Mouse (Mus musculus): ENCODE data around the gene Ank2. TPM values are rescaled to one million over a fixed set of nuclear protein-coding genes. Genes with fewer than 3 reads are reported as not detected.

The Ank2 gene
- polyA plus RNA-seq, 1 experiment from 2014 or later = 27.6 TPM

DNA sequence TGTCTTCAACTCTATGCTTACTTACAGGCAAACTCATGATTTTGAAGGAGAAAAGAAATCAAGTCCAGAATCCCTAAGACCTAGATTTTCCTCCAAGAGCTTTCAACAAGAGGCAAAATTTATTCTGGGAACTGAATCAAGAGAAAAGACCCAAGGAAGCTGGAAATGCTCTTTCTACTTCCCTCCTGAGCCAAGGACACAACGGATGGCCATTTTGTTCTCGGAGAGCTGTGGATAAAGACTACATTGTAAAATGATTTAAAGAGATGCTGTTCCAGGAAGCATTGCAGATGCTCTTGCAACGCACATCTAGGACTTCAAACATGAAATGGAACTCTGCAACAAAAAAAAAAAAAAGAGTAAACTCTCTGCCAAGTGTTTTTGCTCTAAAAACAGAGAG, 481.6 kb downstream of the Ank2 start:
- Histone ChIP-seq H3K27me3 (no peaks in the 10 kb centered on the region), H3K9ac (replicated peaks) (no peak overlapping the region), H3K27ac (no peak overlapping the region), H3K4me3 (replicated peaks) (no peak overlapping the region), H3K4me1 (replicated peaks) (peaks cover 10% of the 10 kb centered on the region; the same call in 1 of the 2 replicates), H3K4me2 (no peak overlapping the region), H3K36me3 (peaks cover 5% of the 10 kb centered on the region), H3K9me3 (no peaks in the 10 kb centered on the region)
- WGBS = 75% methylated on average over 3 of the region's 3 CpGs
- no peak for ATAC-seq (ENCODE audit: insufficient number of reproducible peaks, insufficient read depth, low FRiP score, low TSS enrichment, low read depth)

DNA sequence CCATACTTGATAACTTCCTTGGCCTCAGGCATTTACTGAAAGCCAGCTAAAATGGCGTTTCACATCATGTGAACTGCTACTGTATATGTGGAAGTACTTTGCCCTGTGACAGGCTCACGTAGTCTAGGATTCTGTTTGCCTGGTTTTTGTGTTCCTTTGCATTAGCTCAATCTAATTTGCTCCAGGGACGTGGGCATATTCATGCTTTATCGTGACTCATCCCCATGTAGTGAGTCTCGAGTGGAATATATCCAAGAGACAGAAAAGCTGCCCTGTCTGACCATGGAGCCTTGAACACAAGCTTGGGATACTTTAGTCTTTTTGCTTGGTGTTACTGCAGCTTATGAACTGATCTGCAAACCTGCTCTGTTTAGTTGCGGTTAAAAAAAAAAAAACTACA, 483.6 kb downstream of the Ank2 start:
- Histone ChIP-seq H3K36me3 (peaks cover 8% of the 10 kb centered on the region), H3K4me2 (no peak overlapping the region), H3K4me3 (replicated peaks) (no peak overlapping the region), H3K9me3 (no peaks in the 10 kb centered on the region), H3K4me1 (replicated peaks) (peaks cover 10% of the 10 kb centered on the region; the same call in 1 of the 2 replicates), H3K27me3 (no peaks in the 10 kb centered on the region), H3K27ac (no peak overlapping the region), H3K9ac (replicated peaks) (no peak overlapping the region)
- 91% methylated on average over 6 of the region's 6 CpGs for WGBS
- no peak for ATAC-seq (ENCODE audit: insufficient number of reproducible peaks, insufficient read depth, low FRiP score, low TSS enrichment, low read depth)

DNA sequence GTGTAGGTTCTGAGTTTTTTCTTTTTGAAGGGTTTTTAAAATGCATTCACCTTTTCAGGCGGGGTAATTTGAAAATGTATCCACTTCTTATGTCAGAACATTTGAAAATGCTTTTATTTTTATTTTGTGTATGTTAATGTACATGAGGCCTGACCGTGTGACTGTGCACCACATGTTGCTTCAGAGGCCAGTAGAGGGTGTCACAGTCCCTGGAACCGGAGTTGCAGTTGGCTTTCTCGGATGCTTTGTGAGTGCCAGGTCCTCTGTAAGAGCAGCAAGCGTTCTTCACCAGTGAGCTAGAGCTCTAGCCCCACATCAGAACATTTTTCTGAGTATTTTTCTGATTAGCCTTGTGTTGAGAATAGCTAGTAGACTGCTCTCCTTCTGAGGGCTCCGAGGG, 484.0 kb downstream of the Ank2 start:
- WGBS = 84% methylated on average over 6 of the region's 6 CpGs
- Histone ChIP-seq H3K36me3 (peaks cover 9% of the 10 kb centered on the region), H3K4me3 (replicated peaks) (no peak overlapping the region)

DNA sequence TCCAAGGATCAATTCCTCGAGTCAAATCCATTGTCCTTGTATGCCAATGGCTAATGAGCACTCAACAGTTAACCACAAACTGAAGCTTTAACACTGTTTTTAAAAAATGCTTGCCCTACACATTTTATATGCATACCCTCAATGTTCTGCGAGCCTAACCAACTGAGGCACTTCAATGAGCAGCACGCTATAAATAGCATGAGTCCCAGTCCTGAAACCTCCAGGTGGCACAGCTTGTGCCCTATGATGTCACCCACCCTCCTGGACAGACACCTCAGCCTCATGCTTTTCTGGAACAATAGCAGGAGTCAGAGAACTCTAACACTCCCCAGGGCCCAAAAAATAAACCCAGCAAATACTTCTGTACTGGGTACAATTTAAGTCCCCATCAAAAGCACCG, 485.2 kb downstream of the Ank2 start:
- no peak overlapping the region for H3K4me3 ChIP-seq (replicated peaks)
- H3K27me3 ChIP-seq = no peaks in the 10 kb centered on the region
- peaks cover 1% of the 10 kb centered on the region; the same call in 1 of the 2 replicates for H3K4me1 ChIP-seq (replicated peaks)
- 87% methylated on average over 4 of the region's 4 CpGs for WGBS
- peaks cover 9% of the 10 kb centered on the region for H3K36me3 ChIP-seq
- H3K27ac ChIP-seq = no peak overlapping the region
- no peaks in the 10 kb centered on the region for H3K9me3 ChIP-seq
- H3K9ac ChIP-seq (replicated peaks) = no peak overlapping the region
- no peak for ATAC-seq (ENCODE audit: insufficient number of reproducible peaks, insufficient read depth, low FRiP score, low TSS enrichment, low read depth)
- H3K4me2 ChIP-seq = no peak overlapping the region

More for the DNA sequence above, 484.0 kb downstream of the Ank2 start:
- H3K4me2 ChIP-seq = no peak overlapping the region
- peaks cover 10% of the 10 kb centered on the region; the same call in 1 of the 2 replicates for H3K4me1 ChIP-seq (replicated peaks)
- H3K9me3 ChIP-seq = no peaks in the 10 kb centered on the region
- H3K9ac ChIP-seq (replicated peaks) = no peak overlapping the region
- no peak for ATAC-seq (ENCODE audit: insufficient number of reproducible peaks, insufficient read depth, low FRiP score, low TSS enrichment, low read depth)
- no peaks in the 10 kb centered on the region for H3K27me3 ChIP-seq
- H3K27ac ChIP-seq = no peak overlapping the region

DNA sequence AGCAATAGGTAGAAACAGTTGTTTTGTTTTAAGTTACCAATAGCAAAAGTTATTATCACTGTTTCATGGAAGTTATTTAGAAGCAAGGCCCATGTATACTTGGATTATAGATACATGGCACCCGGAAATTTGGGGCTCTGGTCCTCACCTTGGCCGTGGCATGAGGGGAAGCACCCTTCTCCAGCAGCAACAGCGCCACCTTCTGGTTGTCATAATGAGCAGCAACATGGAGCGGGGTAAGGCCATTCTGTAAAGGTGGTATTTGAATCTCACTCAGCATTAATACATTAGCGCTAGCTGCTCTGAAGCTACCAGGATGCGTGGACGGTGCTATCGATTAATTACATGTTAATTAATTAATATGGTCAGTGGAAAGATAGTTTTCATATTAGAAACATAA, 486.6 kb downstream of the Ank2 start:
- no peaks in the 10 kb centered on the region for H3K27me3 ChIP-seq
- no peak overlapping the region for H3K4me3 ChIP-seq (replicated peaks)
- H3K9ac ChIP-seq (replicated peaks) = no peak overlapping the region
- H3K36me3 ChIP-seq = peaks cover 13% of the 10 kb centered on the region
- no peak overlapping the region for H3K27ac ChIP-seq
- no peaks in the 10 kb centered on the region for H3K9me3 ChIP-seq
- no peak overlapping the region for H3K4me2 ChIP-seq
- WGBS = 55% methylated on average over 8 of the region's 8 CpGs
- no peak for ATAC-seq (ENCODE audit: insufficient number of reproducible peaks, insufficient read depth, low FRiP score, low TSS enrichment, low read depth)
- no peaks in the 10 kb centered on the region for H3K4me1 ChIP-seq (replicated peaks)

DNA sequence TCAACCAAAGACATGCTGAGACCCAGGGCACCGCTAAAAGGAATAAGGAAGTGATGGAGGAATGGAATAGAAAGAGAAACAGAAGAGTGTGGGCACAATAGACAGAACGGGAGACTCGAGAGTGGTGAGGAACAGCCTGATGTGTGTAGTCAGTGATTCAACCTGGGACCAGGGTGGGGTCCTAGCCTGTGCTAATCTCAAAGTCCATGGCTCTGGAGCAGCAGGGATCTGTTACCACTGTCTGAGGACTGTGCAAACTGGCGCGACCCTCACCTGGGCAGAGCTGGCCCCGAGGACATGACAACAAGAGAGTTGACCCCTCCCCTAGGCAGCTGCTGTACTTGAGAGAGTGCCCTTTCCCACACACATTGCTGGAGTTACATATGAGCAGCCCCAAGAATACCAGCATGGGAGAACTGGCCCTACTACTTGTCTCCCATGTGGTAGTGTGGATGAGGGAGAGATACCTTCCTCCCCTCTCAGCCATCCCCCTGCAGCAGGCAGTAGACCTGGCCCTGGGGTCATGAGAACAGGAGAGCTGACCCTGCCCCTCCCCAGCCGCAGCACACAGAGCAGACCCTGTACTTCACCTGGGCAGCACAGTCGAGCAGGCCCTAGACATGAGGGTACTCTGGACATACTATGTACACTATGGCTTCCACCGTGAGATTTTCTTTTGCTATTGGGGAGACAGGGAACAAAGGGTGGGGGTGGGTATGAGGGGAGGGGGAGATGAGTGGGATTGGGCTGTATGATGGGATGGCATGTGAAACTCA, 493.1 kb downstream of the Ank2 start:
- 84% methylated on average over 9 of the region's 9 CpGs for WGBS

DNA sequence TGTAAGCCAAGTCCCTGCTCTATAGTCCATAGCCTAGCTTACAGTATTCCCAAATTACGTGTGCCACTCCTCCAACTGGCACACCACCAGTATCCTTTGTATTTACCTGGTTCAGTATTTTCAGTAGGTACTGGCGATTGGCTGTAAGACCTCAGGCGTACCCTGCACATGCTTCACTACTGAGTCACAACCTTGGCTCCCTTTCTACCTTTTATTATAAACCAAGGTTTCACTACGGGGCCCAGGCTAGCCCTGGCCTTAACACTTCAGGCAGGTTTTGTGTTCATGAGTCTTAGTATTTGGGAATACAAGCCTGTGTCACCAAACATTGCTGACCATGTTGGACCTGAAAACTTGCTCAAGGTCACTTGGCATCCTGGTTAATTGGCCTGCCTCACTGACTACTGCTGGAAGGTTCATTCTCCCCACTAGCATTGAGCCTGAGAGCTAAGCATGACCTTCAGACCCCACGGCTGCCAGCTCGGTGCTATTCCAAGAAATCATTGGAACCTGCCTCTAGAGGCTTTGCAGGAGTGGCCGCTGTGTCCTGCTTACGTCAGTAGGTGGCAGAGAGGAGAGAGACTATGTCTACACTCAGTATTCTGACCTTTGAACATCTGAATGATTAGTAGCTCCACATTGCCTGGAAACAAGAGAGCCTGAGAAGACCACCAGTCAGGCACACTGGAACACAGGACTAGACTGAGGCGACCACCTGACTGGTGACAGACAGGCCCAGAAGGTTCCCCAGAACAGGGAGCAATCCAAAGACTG, 494.1 kb downstream of the Ank2 start:
- Histone ChIP-seq H3K4me1 (replicated peaks) (0 out of 2 replicates have a peak, but pooled peaks cover 5% of the 10 kb centered on the region), H3K4me2 (no peak overlapping the region), H3K9ac (replicated peaks) (no peak overlapping the region), H3K4me3 (replicated peaks) (no peak overlapping the region), H3K27ac (no peak overlapping the region), H3K27me3 (no peaks in the 10 kb centered on the region), H3K9me3 (no peaks in the 10 kb centered on the region), H3K36me3 (0 out of 2 replicates have a peak, but pooled peaks cover 5% of the 10 kb centered on the region)
- ATAC-seq (ENCODE audit: insufficient number of reproducible peaks, insufficient read depth, low FRiP score, low TSS enrichment, low read depth) = no peak
- 81% methylated on average over 9 of the region's 9 CpGs for WGBS

More for the DNA sequence above, 493.1 kb downstream of the Ank2 start:
- 0 out of 2 replicates have a peak, but pooled peaks cover 1% of the 10 kb centered on the region for H3K4me1 ChIP-seq (replicated peaks)
- no peak overlapping the region for H3K9ac ChIP-seq (replicated peaks)
- H3K4me3 ChIP-seq (replicated peaks) = no peak overlapping the region
- H3K9me3 ChIP-seq = no peaks in the 10 kb centered on the region
- H3K27me3 ChIP-seq = no peaks in the 10 kb centered on the region
- ATAC-seq (ENCODE audit: insufficient number of reproducible peaks, insufficient read depth, low FRiP score, low TSS enrichment, low read depth) = no peak
- H3K27ac ChIP-seq = no peak overlapping the region
- no peak overlapping the region for H3K4me2 ChIP-seq
- H3K36me3 ChIP-seq = peaks cover 9% of the 10 kb centered on the region; the same call in 1 of the 2 replicates

DNA sequence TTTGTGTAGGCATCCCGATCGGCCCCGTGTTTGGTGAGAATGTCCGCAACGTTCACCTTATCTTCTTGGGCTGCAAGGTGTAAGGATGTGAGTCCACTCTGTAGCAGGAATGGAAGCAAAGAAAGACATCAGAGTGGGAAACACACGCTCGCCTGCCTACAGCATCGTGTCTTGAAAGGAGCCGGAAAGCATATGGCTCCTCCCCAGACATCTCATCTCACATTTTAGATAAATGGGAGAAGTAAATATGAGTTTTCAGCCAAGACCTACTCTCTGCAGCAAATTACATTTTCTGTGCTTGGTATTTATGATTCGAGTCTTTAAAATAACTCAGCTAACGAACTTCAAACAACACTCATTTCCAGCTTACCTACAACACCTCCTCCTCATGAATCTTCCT, 495.2 kb downstream of the Ank2 start:
- no peak for ATAC-seq (ENCODE audit: insufficient number of reproducible peaks, insufficient read depth, low FRiP score, low TSS enrichment, low read depth)
- H3K27me3 ChIP-seq = no peaks in the 10 kb centered on the region
- no peak overlapping the region for H3K27ac ChIP-seq
- no peak overlapping the region for H3K9ac ChIP-seq (replicated peaks)
- H3K4me2 ChIP-seq = no peak overlapping the region
- no peak overlapping the region for H3K4me3 ChIP-seq (replicated peaks)
- H3K9me3 ChIP-seq = no peaks in the 10 kb centered on the region
- WGBS = 91% methylated on average over 11 of the region's 11 CpGs
- 0 out of 2 replicates have a peak, but pooled peaks cover 5% of the 10 kb centered on the region for H3K36me3 ChIP-seq
- H3K4me1 ChIP-seq (replicated peaks) = peaks cover 6% of the 10 kb centered on the region; the same call in 1 of the 2 replicates

DNA sequence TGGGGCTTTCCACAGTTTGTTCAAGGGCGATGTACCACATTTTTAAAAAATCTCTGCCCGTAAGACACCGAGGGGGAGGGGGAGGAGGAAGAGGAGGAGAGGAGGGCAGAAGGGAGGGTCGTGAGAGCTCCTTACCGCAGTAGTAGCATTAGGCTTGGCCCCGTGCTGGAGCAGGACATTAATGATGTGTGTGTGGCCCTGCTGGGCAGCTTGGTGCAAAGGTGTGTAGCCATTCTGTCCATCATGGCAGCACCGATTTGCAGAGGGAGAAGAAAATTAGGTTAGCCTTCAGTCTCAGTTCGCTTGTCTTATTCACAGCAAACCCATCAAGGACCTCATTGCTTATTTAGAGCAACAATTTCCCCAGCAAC, 500.4 kb downstream of the Ank2 start:
- no peaks in the 10 kb centered on the region for H3K36me3 ChIP-seq
- peaks cover 25% of the 10 kb centered on the region for H3K4me1 ChIP-seq (replicated peaks)
- peak overlapping the region; percentile 31 for H3K4me3 ChIP-seq (replicated peaks)
- peak overlapping the region; percentile 64 for H3K4me2 ChIP-seq
- H3K27me3 ChIP-seq = no peaks in the 10 kb centered on the region
- H3K9me3 ChIP-seq = no peaks in the 10 kb centered on the region
- peak overlapping the region; percentile 34; the same call in 1 of the 2 replicates for H3K9ac ChIP-seq (replicated peaks)
- peak overlapping the region; percentile 74; the same call in 1 of the 2 replicates for H3K27ac ChIP-seq
- 7% methylated on average over 8 of the region's 8 CpGs for WGBS
- no peak for ATAC-seq (ENCODE audit: insufficient number of reproducible peaks, insufficient read depth, low FRiP score, low TSS enrichment, low read depth)

DNA sequence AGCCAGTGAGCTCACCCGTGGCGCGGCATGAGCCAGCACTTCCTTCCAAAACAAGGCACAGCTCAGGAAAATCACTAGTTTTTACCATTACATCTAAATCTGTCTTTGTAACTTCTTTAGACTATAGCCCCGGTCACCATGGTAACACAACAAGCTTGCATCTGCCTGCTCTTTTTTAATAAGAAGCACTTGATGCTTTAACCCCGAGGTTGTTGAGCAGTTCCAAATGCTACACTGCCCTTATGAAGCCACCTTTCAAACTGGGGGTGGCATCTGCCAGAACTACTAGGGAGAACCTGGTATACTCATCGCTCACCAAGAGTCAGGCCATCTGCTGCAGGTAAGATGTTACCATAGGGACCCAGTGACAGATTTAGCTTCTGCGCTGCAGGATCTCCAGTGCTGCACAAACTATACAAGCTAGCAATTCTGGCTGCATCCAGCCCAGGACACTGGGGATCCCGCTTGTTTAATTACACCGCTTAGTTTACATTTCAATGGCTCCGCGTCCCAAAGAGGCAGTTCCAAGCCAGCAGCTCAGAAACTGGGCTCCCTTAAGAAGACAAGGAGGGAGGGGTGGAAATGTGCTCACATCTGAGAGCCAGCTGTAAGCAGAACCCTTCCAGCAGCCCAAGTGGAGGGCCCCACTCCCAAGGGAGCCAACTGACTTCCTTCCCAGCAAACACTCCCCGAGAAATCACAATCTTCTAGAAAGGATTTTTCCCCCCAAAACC, 501.0 kb downstream of the Ank2 start:
- peak overlapping the region; percentile 64 for H3K4me2 ChIP-seq
- H3K4me1 ChIP-seq (replicated peaks) = peaks cover 25% of the 10 kb centered on the region
- no peaks in the 10 kb centered on the region for H3K36me3 ChIP-seq
- no peaks in the 10 kb centered on the region for H3K27me3 ChIP-seq
- peak overlapping the region; percentile 31 for H3K4me3 ChIP-seq (replicated peaks)
- H3K9me3 ChIP-seq = no peaks in the 10 kb centered on the region
- peak overlapping the region; percentile 74 for H3K27ac ChIP-seq
- 5% methylated on average over 12 of the region's 12 CpGs for WGBS
- H3K9ac ChIP-seq (replicated peaks) = peak overlapping the region; percentile 60
- ATAC-seq (ENCODE audit: insufficient number of reproducible peaks, insufficient read depth, low FRiP score, low TSS enrichment, low read depth) = peak; percentile 72
